ENCODE assay signal across 27 mouse cellular contexts in genomic region chr9:50124241-50124640, GRCm38 (mm10).
DNase-seq lines count a peak whose midpoint lies in the region; ATAC-seq lines count a peak whose summit lies in the region.
"Had no signal": no experiment of that assay in that cellular context is flagged by ENCODE, and none has a peak within 500 bp of the region (broad histone marks: within the 10 kb centered on the region; RNA-seq: fewer than 3 reads in every experiment).

No protein-coding gene starts in this region.

- peak; percentile 34 for DNase-seq in hindbrain, embryonic 10.5 days (ENCODE audit: low spot score)
- DNase-seq in midbrain, embryonic 11.5 days (ENCODE audit: low spot score, missing footprints): peak; percentile 87
- no peak for DNase-seq in midbrain, embryonic 14.5 days
- peak; percentile 98 for DNase-seq in R1 (ENCODE audit: low read depth, low spot score)
- peak; percentile 7 for DNase-seq in embryo, embryonic 9.5 days (ENCODE audit: extremely low spot score)
- no peak for DNase-seq in left cerebral cortex, postnatal 14 days (ENCODE audit: low spot score in 2 of 2)
- DNase-seq: adrenal gland, postnatal 10 days; B cell, adult 2 months; cerebellum, adult 11 months; cerebellum, adult 9-10 months; kidney, adult 2 months; kidney, postnatal 4 days; liver, embryonic 13.5 days; lung, adult 18-20 months; right cerebral cortex, postnatal 25 days; thymus, postnatal 14 days had no signal

- WGBS in hindbrain, embryonic 10.5 days: 21% methylated on average over 4 of the region's 4 CpGs
- WGBS in hindbrain, embryonic 12.5 days: 26% methylated on average over 4 of the region's 4 CpGs
- 25% methylated on average over 4 of the region's 4 CpGs for WGBS in midbrain, embryonic 11.5 days
- 14% methylated on average over 4 of the region's 4 CpGs for WGBS in midbrain, embryonic 14.5 days

- intact Hi-C loops in left cerebral cortex, postnatal 14 days (cut with DNase I): no loop called here

- no peak overlapping the region for H3K4me3 ChIP-seq in hindbrain, embryonic 10.5 days
- H3K4me3 ChIP-seq in hindbrain, embryonic 12.5 days: no peak overlapping the region
- H3K4me3 ChIP-seq in midbrain, embryonic 11.5 days (ENCODE audit: low read depth, low read length): no peak overlapping the region
- H3K4me3 ChIP-seq in midbrain, embryonic 14.5 days (replicated peaks; ENCODE audit: low read depth, low read length): no peak overlapping the region
- H3K4me3 ChIP-seq: embryonic facial prominence, embryonic 12.5 days; heart, embryonic 15.5 days; hindbrain, embryonic 15.5 days; limb, embryonic 10.5 days; limb, embryonic 15.5 days; liver, embryonic 13.5 days; midbrain, embryonic 13.5 days; neural tube, embryonic 15.5 days had no signal

- no peaks in the 10 kb centered on the region for H3K27me3 ChIP-seq in hindbrain, embryonic 10.5 days (ENCODE audit: insufficient read depth, poor library complexity, severe bottlenecking)
- H3K27me3 ChIP-seq in hindbrain, embryonic 12.5 days: no peaks in the 10 kb centered on the region
- no peaks in the 10 kb centered on the region for H3K27me3 ChIP-seq in midbrain, embryonic 11.5 days (ENCODE audit: control insufficient read depth, insufficient read depth, low read length)
- no peaks in the 10 kb centered on the region for H3K27me3 ChIP-seq in midbrain, embryonic 14.5 days (ENCODE audit: control insufficient read depth, insufficient read depth, low read length)
- H3K27me3 ChIP-seq: embryonic facial prominence, embryonic 12.5 days; heart, embryonic 15.5 days; hindbrain, embryonic 15.5 days; limb, embryonic 15.5 days; liver, embryonic 13.5 days; midbrain, embryonic 13.5 days; neural tube, embryonic 15.5 days had no signal

- no peak overlapping the region for H3K9ac ChIP-seq in hindbrain, embryonic 12.5 days
- peak overlapping the region; percentile 27; the same call in 1 of the 2 replicates for H3K9ac ChIP-seq in midbrain, embryonic 11.5 days (ENCODE audit: low read length)
- H3K9ac ChIP-seq in midbrain, embryonic 14.5 days (replicated peaks; ENCODE audit: low read length): no peak overlapping the region
- H3K9ac ChIP-seq: embryonic facial prominence, embryonic 12.5 days; heart, embryonic 15.5 days; hindbrain, embryonic 15.5 days; limb, embryonic 15.5 days; liver, embryonic 13.5 days; midbrain, embryonic 13.5 days; neural tube, embryonic 15.5 days had no signal

- H3K4me2 ChIP-seq in hindbrain, embryonic 12.5 days (replicated peaks): no peak overlapping the region
- 0 out of 2 replicates have a peak overlapping the region, but pooled peaks have one; percentile 9 for H3K4me2 ChIP-seq in midbrain, embryonic 11.5 days
- no peak overlapping the region for H3K4me2 ChIP-seq in midbrain, embryonic 14.5 days (ENCODE audit: low read length)
- H3K4me2 ChIP-seq: embryonic facial prominence, embryonic 12.5 days; heart, embryonic 15.5 days; hindbrain, embryonic 15.5 days; limb, embryonic 15.5 days; liver, embryonic 13.5 days; midbrain, embryonic 13.5 days; neural tube, embryonic 15.5 days had no signal

- no peaks in the 10 kb centered on the region for H3K36me3 ChIP-seq in hindbrain, embryonic 10.5 days
- H3K36me3 ChIP-seq in hindbrain, embryonic 12.5 days: no peaks in the 10 kb centered on the region
- H3K36me3 ChIP-seq in midbrain, embryonic 11.5 days (ENCODE audit: control insufficient read depth, insufficient read depth, low read length): no peaks in the 10 kb centered on the region
- H3K36me3 ChIP-seq in midbrain, embryonic 14.5 days (ENCODE audit: control insufficient read depth, insufficient read depth, low read length): no peaks in the 10 kb centered on the region
- H3K36me3 ChIP-seq: embryonic facial prominence, embryonic 12.5 days; heart, embryonic 15.5 days; hindbrain, embryonic 15.5 days; limb, embryonic 10.5 days; limb, embryonic 15.5 days; liver, embryonic 13.5 days; midbrain, embryonic 13.5 days; neural tube, embryonic 15.5 days had no signal

- ATAC-seq in hindbrain, embryonic 12.5 days (ENCODE audit: low FRiP score): no peak
- peak; percentile 46; the same call in 1 of the 2 replicates for ATAC-seq in midbrain, embryonic 11.5 days (ENCODE audit: low FRiP score)
- no peak for ATAC-seq in midbrain, embryonic 14.5 days (ENCODE audit: low FRiP score, low TSS enrichment)
- ATAC-seq in activated CD4-positive, CD25-positive, alpha-beta regulatory T cell, adult 4 months: no peak
- ATAC-seq: forebrain, embryonic 16.5 days; midbrain, embryonic 13.5 days had no signal

- peaks cover 15% of the 10 kb centered on the region for H3K4me1 ChIP-seq in hindbrain, embryonic 10.5 days (replicated peaks)
- H3K4me1 ChIP-seq in hindbrain, embryonic 12.5 days: peaks cover 10% of the 10 kb centered on the region
- H3K4me1 ChIP-seq in midbrain, embryonic 11.5 days (ENCODE audit: control insufficient read depth, insufficient read depth, low read length): peaks cover 8% of the 10 kb centered on the region; the same call in 1 of the 2 replicates
- peaks cover 9% of the 10 kb centered on the region for H3K4me1 ChIP-seq in midbrain, embryonic 14.5 days (ENCODE audit: control insufficient read depth, insufficient read depth, low read length)
- H3K4me1 ChIP-seq: embryonic facial prominence, embryonic 12.5 days; heart, embryonic 15.5 days; limb, embryonic 10.5 days; liver, embryonic 13.5 days had no signal

- H3K9me3 ChIP-seq in hindbrain, embryonic 10.5 days: no peaks in the 10 kb centered on the region
- H3K9me3 ChIP-seq in hindbrain, embryonic 12.5 days (replicated peaks): no peaks in the 10 kb centered on the region
- H3K9me3 ChIP-seq in midbrain, embryonic 11.5 days (ENCODE audit: control insufficient read depth, low read length): no peaks in the 10 kb centered on the region
- no peaks in the 10 kb centered on the region for H3K9me3 ChIP-seq in midbrain, embryonic 14.5 days (ENCODE audit: control insufficient read depth, low read length)
- H3K9me3 ChIP-seq: embryonic facial prominence, embryonic 12.5 days; heart, embryonic 15.5 days; hindbrain, embryonic 15.5 days; limb, embryonic 10.5 days; limb, embryonic 15.5 days; liver, embryonic 13.5 days; midbrain, embryonic 13.5 days; neural tube, embryonic 15.5 days had no signal

- peak overlapping the region; percentile 75 for H3K27ac ChIP-seq in hindbrain, embryonic 10.5 days
- H3K27ac ChIP-seq in hindbrain, embryonic 12.5 days: no peak overlapping the region
- no peak overlapping the region for H3K27ac ChIP-seq in midbrain, embryonic 11.5 days (ENCODE audit: low read depth, low read length)
- no peak overlapping the region for H3K27ac ChIP-seq in midbrain, embryonic 14.5 days (replicated peaks; ENCODE audit: low read depth, low read length)
- H3K27ac ChIP-seq: embryonic facial prominence, embryonic 12.5 days; heart, embryonic 15.5 days; hindbrain, embryonic 15.5 days; kidney, postnatal 0 days; limb, embryonic 10.5 days; limb, embryonic 15.5 days; liver, embryonic 13.5 days; midbrain, embryonic 13.5 days; neural tube, embryonic 15.5 days had no signal

Comparison
In these comparisons a context has a peak if more than half of its experiments do, and no peak if none do; other contexts are left out.
1. DNase-seq: peak in hindbrain, embryonic 10.5 days (single experiment), midbrain, embryonic 11.5 days (single experiment), R1 (single experiment) and embryo, embryonic 9.5 days (single experiment); none in midbrain, embryonic 14.5 days (single experiment) and left cerebral cortex, postnatal 14 days (0 of 2).